Mouse (Mus musculus) heart, adult 2 months (tissue): Measurements from ENCODE around the gene Cby3.
A peak's percentile ranks its signal among the peaks of the same experiment; 100 is the strongest.

Source experiments
- CTCF ChIP-seq: fragments of 200-600 bp; IDR thresholded peaks from 2 replicates; pipeline ENCODE4 v1.8.1; 2022; ENCODE audit warnings: antibody characterized with exemption, mild to moderate bottlenecking, moderate library complexity
- POLR2A ChIP-seq: fragments of 200-500 bp; IDR thresholded peaks from 2 replicates; pipeline ENCODE4 v1.6.1; 2011; ENCODE audit warnings: mild to moderate bottlenecking, low read depth, low read length, control low read depth; ENCODE audit not compliant: insufficient read depth

DNA sequence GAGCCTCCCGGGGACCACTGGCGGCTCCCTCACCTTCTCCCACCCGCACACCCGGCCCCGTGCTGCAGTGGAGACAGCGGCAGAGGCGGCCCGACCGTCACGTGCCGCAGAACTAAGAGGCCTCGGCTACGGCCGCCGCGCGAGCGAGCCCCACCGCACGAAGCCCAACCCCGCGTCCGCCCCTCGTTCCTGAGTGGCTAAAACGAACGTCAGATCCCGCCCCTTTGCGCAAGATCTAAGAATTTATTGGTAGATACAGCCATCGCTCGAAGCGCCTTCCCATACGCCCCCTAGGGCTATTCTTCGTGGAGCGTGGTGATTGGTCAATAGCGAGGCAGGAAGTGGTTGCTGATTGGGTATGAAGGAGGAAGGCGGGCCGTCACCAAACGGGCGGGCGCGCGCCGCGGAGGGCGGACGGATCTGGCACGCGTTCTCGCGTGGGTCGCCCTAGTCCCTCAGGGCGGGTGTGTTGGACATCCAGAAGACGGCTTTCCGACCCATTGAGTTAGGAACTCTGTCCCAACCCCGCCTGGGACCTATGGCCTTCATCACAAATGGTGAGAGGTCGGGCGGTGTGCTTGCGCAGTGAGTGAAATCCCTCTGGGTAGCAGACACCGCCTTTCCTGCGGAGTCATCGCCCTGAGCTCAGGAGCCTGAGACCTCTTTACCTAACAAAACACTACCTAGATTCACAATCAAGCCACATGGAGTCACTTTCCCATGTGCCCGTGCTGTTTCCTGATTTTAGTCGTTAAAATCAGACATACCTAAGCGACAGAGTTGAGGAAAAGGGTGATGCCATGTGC, 28.6 kb upstream of the Cby3 start, which contains the start of gene Canx:
- TF ChIP-seq CTCF (no peak), POLR2A (peak; percentile 95)
